Mouse (Mus musculus) small intestine, adult 2 months (tissue): ENCODE measurements at regions not wholly inside any gene's neighbourhood (a gene's known extent, or its start where the extent isn't known, plus 50 kb on each side); places are given as distances from the start of the nearest gene placed in this dataset.

Source experiments
- CTCF ChIP-seq: fragments of 200-500 bp; IDR thresholded peaks from 2 replicates; pipeline ENCODE4 v1.5.1; 2012; ENCODE audit warnings: low read depth, mild to moderate bottlenecking, control low read depth, inconsistent platforms, low read length, moderate library complexity, mixed read lengths; ENCODE audit not compliant: insufficient replicate concordance, insufficient read length; ENCODE audit errors: extremely low read depth
- POLR2A ChIP-seq: fragments of 200-500 bp; IDR thresholded peaks from 2 replicates; pipeline ENCODE4 v1.6.1; 2012; ENCODE audit warnings: low read depth, mild to moderate bottlenecking, control low read depth, inconsistent platforms, low read length, moderate library complexity

- TF ChIP-seq POLR2A (no peak), CTCF (no peak)
Measured at GRCm38 (mm10) chr5:119023947-119024346, 463.5 kb downstream of the Med13l start.
